Mouse (Mus musculus) megakaryocyte progenitor cell, adult 5-6 weeks (primary cell): ENCODE measurements at regions not wholly inside any gene's neighbourhood (a gene's known extent, or its start where the extent isn't known, plus 50 kb on each side); places are given as distances from the start of the nearest gene placed in this dataset.
A peak's percentile ranks its signal among the peaks of the same experiment; 100 is the strongest.

ENCODE experiments used
- ATAC-seq: replicated peaks from 2 replicates; pipeline ENCODE4 v1.8.0; 2016; ENCODE audit warnings: mild to moderate bottlenecking, moderate TSS enrichment, inconsistent platforms; ENCODE audit not compliant: poor library complexity

DNA sequence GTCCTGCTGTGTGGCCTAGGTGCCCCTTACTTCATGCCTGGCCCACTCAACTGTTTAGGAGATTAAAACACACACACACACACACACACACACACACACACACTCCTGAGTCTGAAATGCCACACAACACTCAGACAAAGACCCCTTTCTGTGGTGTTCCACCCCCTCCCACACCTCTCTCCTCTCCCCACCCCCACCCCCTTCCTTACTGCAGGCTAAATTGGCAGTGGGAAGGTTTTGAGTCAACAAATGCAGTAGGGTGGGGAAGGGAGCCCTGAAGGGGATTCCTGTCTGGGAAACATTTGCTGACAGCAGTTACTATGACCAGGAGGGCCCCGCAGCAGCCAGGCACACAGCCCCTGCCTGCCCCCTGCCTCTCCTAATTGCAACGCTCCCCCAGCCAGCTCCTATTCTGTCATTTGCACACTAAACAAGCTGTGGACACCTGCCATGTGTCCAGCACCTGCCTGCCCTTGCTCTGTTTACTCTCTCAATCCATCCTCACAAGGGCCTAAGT lies 69.5 kb downstream of the Ephb3 start:
- no peak for ATAC-seq

DNA sequence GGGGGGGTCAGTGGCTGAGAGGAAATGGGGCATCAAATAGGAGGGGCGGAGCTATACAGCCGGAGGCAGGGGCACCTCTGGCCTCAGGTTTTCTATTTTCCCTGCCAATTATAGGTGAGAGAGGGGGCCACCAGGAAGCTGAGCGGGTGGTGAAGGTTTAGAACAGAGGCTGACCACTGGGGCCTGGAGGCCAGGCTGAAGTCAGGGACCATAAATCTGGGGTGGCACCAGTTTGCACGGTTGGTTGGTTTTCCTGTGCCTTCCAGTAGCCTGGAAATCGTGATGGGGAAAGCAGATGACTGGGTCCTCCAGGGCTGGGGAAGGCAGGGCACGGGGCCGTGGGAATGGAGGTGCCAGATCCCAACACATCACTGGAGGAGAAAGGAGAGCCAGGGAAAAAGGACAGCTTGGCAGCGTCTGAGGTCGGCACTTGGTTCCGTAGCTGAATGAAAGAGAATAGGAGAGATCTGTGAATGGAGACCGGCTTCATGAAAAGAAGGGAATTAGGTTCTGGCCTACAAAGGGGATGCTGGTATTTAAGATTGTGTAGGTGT lies 73.3 kb downstream of the Ephb3 start:
- ATAC-seq = no peak

DNA sequence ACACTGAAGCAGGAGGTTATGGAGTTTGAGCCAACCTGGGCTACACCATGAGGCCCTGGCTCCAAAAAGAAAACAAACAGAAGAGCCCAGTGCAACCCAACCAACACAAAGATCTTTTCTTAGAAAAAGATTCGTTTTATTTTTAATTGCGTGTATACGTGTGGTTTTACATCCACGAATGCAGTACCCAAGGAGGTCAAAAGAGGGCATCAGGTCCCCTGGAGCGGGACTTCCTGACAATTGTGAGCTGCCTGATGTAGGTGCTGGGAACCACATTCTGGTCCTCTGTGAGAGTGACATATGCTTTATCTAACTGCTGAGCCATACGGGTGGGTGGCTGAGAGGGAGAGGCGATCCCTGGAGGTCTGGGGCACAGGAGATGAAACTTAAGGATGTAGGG lies 73.8 kb downstream of the Ephb3 start:
- ATAC-seq = no peak

DNA sequence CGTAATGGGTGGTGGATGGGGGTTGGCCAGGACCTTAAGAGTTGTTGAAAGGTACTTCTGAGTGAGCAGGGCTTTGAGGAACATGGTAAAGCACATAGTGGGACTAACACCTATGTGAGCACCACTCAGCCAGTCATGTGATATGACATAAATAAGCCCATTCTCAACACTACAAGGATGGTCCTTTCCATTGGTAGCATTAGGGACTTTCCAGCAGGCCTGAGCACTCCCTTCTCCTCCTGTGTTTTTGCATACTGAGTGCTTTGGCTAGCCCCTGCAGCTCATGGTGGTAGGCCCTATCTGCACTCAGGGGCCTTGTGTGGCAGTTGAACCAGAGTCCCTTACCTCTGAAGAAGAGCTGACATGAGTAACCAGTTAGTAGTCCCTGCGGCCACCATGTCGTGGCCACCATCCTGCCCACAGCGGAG lies 75.7 kb downstream of the Ephb3 start:
- ATAC-seq = no peak

- ATAC-seq = peak; percentile 29; the same call in 1 of the 2 replicates
These were observed 77.6 kb downstream of the Ephb3 start for GRCm38 (mm10) chr16:21281958-21282730.

- peak; percentile 48 for ATAC-seq
These were observed 81.5 kb downstream of the Ephb3 start for GRCm38 (mm10) chr16:21286099-21286498.

DNA sequence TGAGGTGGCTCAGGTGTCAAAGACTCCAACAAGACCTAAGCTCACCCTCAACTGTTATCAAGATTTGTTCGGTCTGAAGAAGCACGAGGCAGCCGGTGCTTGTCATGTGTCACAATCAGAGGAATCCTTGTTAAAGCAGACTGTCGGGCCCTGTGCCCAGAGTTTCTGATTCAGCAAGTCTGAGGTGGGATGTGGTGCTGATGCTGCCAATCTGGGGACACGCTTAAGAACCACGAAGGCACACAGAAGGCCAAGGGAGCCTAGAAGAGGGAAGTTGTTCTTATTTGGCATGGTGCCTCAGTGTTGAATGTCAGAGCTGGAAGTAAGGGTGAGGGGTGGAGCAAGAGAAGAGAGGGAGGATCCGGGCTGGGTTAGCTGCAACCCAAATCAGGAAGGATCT lies 85.0 kb downstream of the Ephb3 start:
- peak; percentile 88 for ATAC-seq

DNA sequence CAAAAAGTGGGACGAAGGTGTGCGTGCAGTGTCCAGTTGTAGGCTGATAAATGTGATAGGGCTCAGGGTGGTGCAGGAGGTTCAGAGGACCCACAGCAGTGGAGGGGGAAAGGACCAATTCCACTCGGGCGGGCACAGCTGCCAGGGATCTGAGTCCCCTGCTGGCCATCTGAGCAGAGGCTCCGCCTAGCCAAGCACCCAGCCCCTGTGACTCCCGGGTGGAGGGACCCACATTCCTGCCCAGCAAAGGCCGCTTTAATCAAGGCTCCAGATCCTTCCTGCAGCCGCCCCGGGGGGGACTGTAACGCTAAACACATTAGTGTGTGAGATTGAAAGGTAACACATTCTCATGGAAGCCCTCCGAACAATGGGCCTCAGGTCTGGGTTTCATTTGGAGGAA lies 88.5 kb downstream of the Ephb3 start:
- ATAC-seq = no peak

GRCm38 (mm10) chr16:21293569-21293968 lies 89.0 kb downstream of the Ephb3 start:
- no peak for ATAC-seq

DNA sequence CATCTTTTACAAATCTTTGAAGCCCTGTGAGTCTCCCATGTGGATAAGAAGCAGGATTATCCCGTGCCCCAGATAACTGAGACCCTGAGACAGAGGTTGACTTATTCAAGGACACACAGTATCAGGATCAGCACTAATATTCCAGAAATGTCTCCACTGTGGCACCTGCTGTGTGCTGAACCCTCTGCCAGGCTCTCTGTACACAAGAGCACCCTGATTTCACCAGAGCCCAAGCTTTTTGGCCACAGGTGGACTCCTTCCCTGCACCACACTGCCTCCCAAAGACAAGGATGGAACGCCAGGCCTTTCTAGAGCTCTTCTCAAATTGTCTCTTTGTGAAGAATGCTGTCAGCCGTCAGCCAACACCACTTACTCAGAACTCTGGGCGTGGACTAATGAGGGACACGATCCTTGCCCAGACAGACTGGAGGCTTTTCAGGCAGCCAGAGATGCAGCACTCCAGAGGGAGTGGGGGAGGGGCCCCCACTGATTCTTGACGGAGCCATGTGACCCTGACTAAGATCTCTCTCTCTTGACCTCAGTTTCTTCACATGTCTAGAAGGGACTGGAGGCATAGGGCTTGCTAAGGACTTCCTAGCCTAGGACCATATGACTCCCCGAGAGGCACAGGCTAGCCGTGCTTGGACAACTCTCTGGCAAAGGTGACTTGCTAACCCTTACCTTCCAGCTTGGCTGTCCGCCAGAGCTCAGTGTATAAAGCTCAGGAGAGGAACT lies 90.3 kb downstream of the Ephb3 start:
- ATAC-seq = no peak

- ATAC-seq = no peak
These were observed 91.6 kb downstream of the Ephb3 start for GRCm38 (mm10) chr16:21295956-21296733.

DNA sequence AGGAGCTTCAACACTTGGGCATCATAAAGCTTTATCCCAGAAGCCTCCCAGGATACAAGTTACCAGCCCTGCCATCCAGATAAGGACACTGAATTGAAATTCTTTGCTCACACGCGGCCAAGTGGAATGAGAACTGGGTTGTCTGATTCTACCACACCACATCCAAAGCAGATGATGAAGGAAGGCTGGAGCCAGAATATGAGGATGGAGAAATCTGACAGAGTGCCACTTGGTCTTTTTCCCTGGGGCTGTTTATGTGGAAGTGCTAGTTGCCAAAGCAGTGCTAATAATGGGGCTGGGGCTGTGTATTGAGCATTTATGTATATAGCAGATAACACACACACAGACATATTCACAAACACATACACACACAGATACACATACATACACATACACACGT lies 92.2 kb downstream of the Ephb3 start:
- ATAC-seq = no peak

DNA sequence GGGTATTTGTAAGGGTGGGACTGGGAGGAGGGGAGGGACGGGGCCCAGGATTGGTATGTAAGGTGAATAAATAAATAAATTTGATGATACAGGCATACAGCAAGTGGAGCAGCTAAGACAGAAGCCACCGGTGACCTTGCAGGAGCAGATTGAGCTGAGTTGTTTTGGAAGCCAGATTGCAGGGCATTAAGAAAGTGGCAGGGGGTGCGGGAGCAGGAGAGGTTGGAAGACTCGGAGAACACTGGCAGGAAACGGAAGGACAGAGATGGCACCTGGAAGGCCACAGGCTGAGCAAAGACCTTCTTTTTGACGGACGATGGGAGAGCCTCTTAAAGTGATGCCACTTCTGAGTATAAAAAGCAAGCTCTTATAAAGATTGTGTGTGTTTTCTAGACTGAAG lies 94.3 kb downstream of the Ephb3 start:
- no peak for ATAC-seq

DNA sequence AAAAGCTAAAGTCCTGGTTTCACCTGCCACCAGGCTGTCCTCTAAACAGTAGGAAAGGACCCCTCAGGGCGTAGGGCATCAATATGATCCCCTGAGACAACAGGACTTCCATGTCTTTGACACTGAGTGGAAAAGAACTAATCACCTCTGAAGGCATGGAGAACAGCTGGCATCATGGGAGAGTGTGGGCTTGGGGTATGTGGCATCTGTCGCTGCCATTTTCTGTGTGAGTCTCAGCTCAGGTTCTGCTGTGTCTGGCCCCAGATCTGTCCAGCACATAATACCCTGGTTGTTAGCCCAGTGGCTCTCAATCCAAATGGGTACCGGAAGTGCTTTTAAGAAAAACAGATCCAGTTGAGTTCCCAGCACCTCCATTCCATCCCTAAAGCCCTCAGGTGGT lies 101.3 kb downstream of the Ephb3 start:
- ATAC-seq = no peak

DNA sequence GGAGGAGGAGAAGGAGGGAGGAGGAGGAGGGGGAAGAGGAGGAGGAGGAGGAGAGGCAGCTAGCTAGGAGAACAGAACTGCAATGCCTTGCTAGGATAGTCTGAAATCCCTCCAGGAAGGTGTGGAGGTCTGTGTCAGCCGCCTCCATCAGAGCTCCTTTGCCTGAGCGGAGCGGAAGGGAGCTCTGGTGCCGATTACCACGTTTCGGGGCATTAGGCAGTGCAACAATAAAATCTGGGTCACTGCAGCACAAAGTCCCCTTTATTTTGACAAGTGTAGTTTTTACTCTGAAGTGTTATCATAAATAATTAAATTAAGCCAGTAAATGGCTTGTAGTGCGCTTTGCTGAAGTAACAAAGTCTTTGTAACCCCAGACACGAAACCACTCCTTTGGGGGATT lies 104.0 kb downstream of the Ephb3 start:
- ATAC-seq = no peak

- peak; percentile 90 for ATAC-seq
These were observed 106.4 kb downstream of the Ephb3 start for GRCm38 (mm10) chr16:21310636-21311615.

DNA sequence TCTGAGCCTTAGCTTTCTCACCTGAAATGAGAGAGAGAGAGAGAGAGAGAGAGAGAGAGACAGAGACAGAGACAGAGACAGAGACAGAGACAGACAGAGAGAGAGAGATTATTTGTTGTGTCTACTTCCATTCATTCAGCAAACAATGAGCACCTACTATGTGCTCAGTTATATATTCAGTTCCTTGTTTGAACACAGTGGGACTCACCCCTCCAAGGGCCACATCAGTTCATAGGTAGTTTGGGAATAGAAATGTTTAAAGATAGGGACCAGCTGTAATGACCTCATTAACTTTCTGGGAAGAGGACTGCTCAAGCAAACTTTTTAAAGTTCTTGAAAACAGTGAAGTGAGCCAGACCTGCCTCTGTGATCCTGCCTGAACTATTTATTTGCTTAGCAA lies 107.2 kb downstream of the Ephb3 start:
- no peak for ATAC-seq

GRCm38 (mm10) chr16:21315751-21316151 lies 107.2 kb upstream of the Vps8 start:
- ATAC-seq = no peak

- ATAC-seq = no peak
These were observed 104.8 kb upstream of the Vps8 start for GRCm38 (mm10) chr16:21318009-21318639.
